Mouse (Mus musculus): ENCODE measurements at regions not wholly inside any gene's neighbourhood (a gene's known extent, or its start where the extent isn't known, plus 50 kb on each side); places are given as distances from the start of the nearest gene placed in this dataset.

GRCm38 (mm10) chr4:7751208-7751607, 487.6 kb downstream of the Car8 start:
- Histone ChIP-seq H3K9me3 (no peaks in the 10 kb centered on the region), H3K4me3 (no peak overlapping the region), H3K4me2 (no peak overlapping the region), H3K9ac (no peak overlapping the region), H3K4me1 (no peaks in the 10 kb centered on the region), H3K27ac (no peak overlapping the region), H3K27me3 (no peaks in the 10 kb centered on the region), H3K36me3 (no peaks in the 10 kb centered on the region)
- no peak for ATAC-seq (ENCODE audit: borderline replicate concordance, extremely low read depth, low FRiP score, low TSS enrichment)
- WGBS: 81% methylated on average over 1 of the region's 1 CpGs

- Histone ChIP-seq H3K27ac (no peak overlapping the region), H3K4me1 (no peaks in the 10 kb centered on the region), H3K36me3 (no peaks in the 10 kb centered on the region), H3K4me3 (no peak overlapping the region), H3K4me2 (no peak overlapping the region), H3K27me3 (no peaks in the 10 kb centered on the region), H3K9me3 (no peaks in the 10 kb centered on the region), H3K9ac (no peak overlapping the region)
- ATAC-seq (ENCODE audit: borderline replicate concordance, extremely low read depth, low FRiP score, low TSS enrichment): no peak
Observed at GRCm38 (mm10) chr4:7722893-7723292, 515.9 kb downstream of the Car8 start.

GRCm38 (mm10) chr4:7688516-7688915, 550.3 kb downstream of the Car8 start:
- H3K9me3 ChIP-seq: no peaks in the 10 kb centered on the region
- H3K27me3 ChIP-seq: no peaks in the 10 kb centered on the region
- no peak overlapping the region for H3K9ac ChIP-seq
- H3K4me2 ChIP-seq: no peak overlapping the region
- 84% methylated on average over 4 of the region's 4 CpGs for WGBS
- no peaks in the 10 kb centered on the region for H3K36me3 ChIP-seq
- H3K4me1 ChIP-seq: no peaks in the 10 kb centered on the region
- ATAC-seq (ENCODE audit: borderline replicate concordance, extremely low read depth, low FRiP score, low TSS enrichment): no peak
- H3K4me3 ChIP-seq: no peak overlapping the region
- no peak overlapping the region for H3K27ac ChIP-seq

GRCm38 (mm10) chr4:7687231-7687630, 551.6 kb downstream of the Car8 start:
- Histone ChIP-seq H3K9me3 (no peaks in the 10 kb centered on the region), H3K9ac (no peak overlapping the region), H3K4me1 (no peaks in the 10 kb centered on the region), H3K27ac (no peak overlapping the region), H3K36me3 (no peaks in the 10 kb centered on the region), H3K27me3 (no peaks in the 10 kb centered on the region), H3K4me3 (no peak overlapping the region), H3K4me2 (no peak overlapping the region)
- no peak for ATAC-seq (ENCODE audit: borderline replicate concordance, extremely low read depth, low FRiP score, low TSS enrichment)
- WGBS: 50% methylated on average over 1 of the region's 1 CpGs

GRCm38 (mm10) chr4:7670795-7671105, 568.1 kb downstream of the Car8 start:
- no peak overlapping the region for H3K4me3 ChIP-seq
- H3K4me1 ChIP-seq: peaks cover 5% of the 10 kb centered on the region; the same call in 1 of the 2 replicates
- H3K27ac ChIP-seq: no peak overlapping the region
- H3K27me3 ChIP-seq: no peaks in the 10 kb centered on the region
- no peaks in the 10 kb centered on the region for H3K9me3 ChIP-seq
- peak; percentile 60; the same call in 1 of the 2 replicates for ATAC-seq (ENCODE audit: borderline replicate concordance, extremely low read depth, low FRiP score, low TSS enrichment)
- 54% methylated on average over 4 of the region's 4 CpGs for WGBS
- H3K9ac ChIP-seq: no peak overlapping the region
- H3K36me3 ChIP-seq: no peaks in the 10 kb centered on the region
- H3K4me2 ChIP-seq: no peak overlapping the region

- Histone ChIP-seq H3K4me2 (no peak overlapping the region), H3K27ac (no peak overlapping the region), H3K27me3 (no peaks in the 10 kb centered on the region), H3K4me1 (peaks cover 5% of the 10 kb centered on the region; the same call in 1 of the 2 replicates), H3K4me3 (no peak overlapping the region), H3K36me3 (no peaks in the 10 kb centered on the region), H3K9me3 (no peaks in the 10 kb centered on the region), H3K9ac (no peak overlapping the region)
- peak; percentile 92 for ATAC-seq (ENCODE audit: borderline replicate concordance, extremely low read depth, low FRiP score, low TSS enrichment)
- 44% methylated on average over 4 of the region's 4 CpGs for WGBS
Observed at GRCm38 (mm10) chr4:7669992-7670794, 568.6 kb downstream of the Car8 start.

GRCm38 (mm10) chr4:7666935-7667594, 571.8 kb downstream of the Car8 start:
- WGBS: 40% methylated on average over 7 of the region's 7 CpGs

GRCm38 (mm10) chr4:7642878-7643590, 595.8 kb downstream of the Car8 start:
- Histone ChIP-seq H3K4me3 (no peak overlapping the region), H3K4me2 (no peak overlapping the region), H3K9ac (no peak overlapping the region), H3K36me3 (no peaks in the 10 kb centered on the region), H3K27ac (no peak overlapping the region), H3K9me3 (no peaks in the 10 kb centered on the region), H3K27me3 (no peaks in the 10 kb centered on the region), H3K4me1 (no peaks in the 10 kb centered on the region)
- WGBS: 71% methylated on average over 8 of the region's 8 CpGs
- no peak for ATAC-seq (ENCODE audit: borderline replicate concordance, extremely low read depth, low FRiP score, low TSS enrichment)

More at GRCm38 (mm10) chr4:7666935-7667594, 571.8 kb downstream of the Car8 start:
- Histone ChIP-seq H3K4me3 (no peak overlapping the region), H3K4me2 (no peak overlapping the region), H3K27ac (no peak overlapping the region), H3K4me1 (peaks cover 5% of the 10 kb centered on the region; the same call in 1 of the 2 replicates), H3K9me3 (no peaks in the 10 kb centered on the region), H3K9ac (no peak overlapping the region), H3K27me3 (no peaks in the 10 kb centered on the region), H3K36me3 (no peaks in the 10 kb centered on the region)
- ATAC-seq (ENCODE audit: borderline replicate concordance, extremely low read depth, low FRiP score, low TSS enrichment): 0 out of 2 replicates have a peak, but pooled peaks have one; percentile 24

- no peaks in the 10 kb centered on the region for H3K36me3 ChIP-seq
- 71% methylated on average over 4 of the region's 4 CpGs for WGBS
- H3K4me1 ChIP-seq: no peaks in the 10 kb centered on the region
- no peaks in the 10 kb centered on the region for H3K9me3 ChIP-seq
- no peaks in the 10 kb centered on the region for H3K27me3 ChIP-seq
- H3K9ac ChIP-seq: no peak overlapping the region
- no peak overlapping the region for H3K4me3 ChIP-seq
- H3K27ac ChIP-seq: no peak overlapping the region
- no peak overlapping the region for H3K4me2 ChIP-seq
- ATAC-seq (ENCODE audit: borderline replicate concordance, extremely low read depth, low FRiP score, low TSS enrichment): no peak
Observed at GRCm38 (mm10) chr4:7597671-7598390, 641.0 kb downstream of the Car8 start.

- Histone ChIP-seq H3K4me3 (no peak overlapping the region), H3K4me2 (no peak overlapping the region), H3K9me3 (no peaks in the 10 kb centered on the region), H3K27ac (no peak overlapping the region), H3K36me3 (no peaks in the 10 kb centered on the region), H3K4me1 (no peaks in the 10 kb centered on the region), H3K9ac (no peak overlapping the region), H3K27me3 (no peaks in the 10 kb centered on the region)
- WGBS: 43% methylated on average over 4 of the region's 4 CpGs
- no peak; the same call in 1 of the 2 replicates for ATAC-seq (ENCODE audit: borderline replicate concordance, extremely low read depth, low FRiP score, low TSS enrichment)
Observed at GRCm38 (mm10) chr4:7596116-7596515, 642.7 kb downstream of the Car8 start.

GRCm38 (mm10) chr4:7583851-7584250, 655.0 kb downstream of the Car8 start:
- H3K4me3 ChIP-seq: no peak overlapping the region
- no peak overlapping the region for H3K4me2 ChIP-seq
- ATAC-seq (ENCODE audit: borderline replicate concordance, extremely low read depth, low FRiP score, low TSS enrichment): no peak
- H3K36me3 ChIP-seq: no peaks in the 10 kb centered on the region
- H3K4me1 ChIP-seq: 0 out of 2 replicates have a peak, but pooled peaks cover 4% of the 10 kb centered on the region
- no peak overlapping the region for H3K27ac ChIP-seq
- 77% methylated on average over 4 of the region's 4 CpGs for WGBS
- H3K9ac ChIP-seq: no peak overlapping the region
- H3K9me3 ChIP-seq: no peaks in the 10 kb centered on the region
- no peaks in the 10 kb centered on the region for H3K27me3 ChIP-seq

Measured in lung, embryonic 15.5 days (tissue).